Mouse (Mus musculus) MEL (cell line): ENCODE results near the gene Senp3. TPM values are rescaled to one million over a fixed set of nuclear protein-coding genes. Genes with fewer than 3 reads are reported as not detected.

ENCODE experiments used
- DNase-seq: peaks from one replicate; pipeline ENCODE4 v3.0.0; 2011; ENCODE audit warnings: low read depth, low spot score
- H3K27ac ChIP-seq: 2 replicates; pipeline ENCODE4 v1.5.1; 2012; ENCODE audit warnings: low read depth, mild to moderate bottlenecking, control low read depth, low read length, moderate library complexity; ENCODE audit not compliant: control insufficient read depth
- H3K27me3 ChIP-seq, 2 experiments: fragments of 150-350 bp in 1 of 2; sonication (generic) in 1 of 2; 2 replicates each; pipeline ENCODE4 v1.6.1; 2012; ENCODE audit warnings: low read length in 2 of 2, mild to moderate bottlenecking in 2 of 2, improper control_type of control experiment in 1 of 2, moderate library complexity in 1 of 2; ENCODE audit not compliant: insufficient read depth in 2 of 2, control insufficient read depth in 1 of 2
- H3K36me3 ChIP-seq, 2 experiments: 2 replicates each; pipeline ENCODE4 v1.6.1; 2012 to 2014; ENCODE audit warnings: low read length in 2 of 2, improper control_type of control experiment in 1 of 2, inconsistent platforms in 1 of 2, mild to moderate bottlenecking in 1 of 2; ENCODE audit not compliant: insufficient read depth in 2 of 2, control insufficient read depth in 1 of 2
- H3K4me1 ChIP-seq, 2 experiments: fragments of 150-350 bp in 1 of 2; sonication (generic) in 1 of 2; 2 replicates each; pipeline ENCODE4 v1.6.1; 2012; ENCODE audit warnings: low read length in 2 of 2, improper control_type of control experiment in 1 of 2, mild to moderate bottlenecking in 1 of 2; ENCODE audit not compliant: insufficient read depth in 2 of 2, control insufficient read depth in 1 of 2
- H3K4me3 ChIP-seq, 2 experiments: fragments of 150-350 bp in 1 of 2; sonication (generic) in 1 of 2; 2 replicates each; pipeline ENCODE4 v1.5.1; 2012; ENCODE audit warnings: low read depth in 2 of 2, low read length in 2 of 2, mild to moderate bottlenecking in 2 of 2, moderate library complexity in 2 of 2, control low read depth in 1 of 2, improper control_type of control experiment in 1 of 2; ENCODE audit not compliant: control insufficient read depth in 1 of 2, insufficient read depth in 1 of 2
- H3K79me2 ChIP-seq: 2 replicates; pipeline ENCODE4 v1.6.1; 2012; ENCODE audit warnings: mild to moderate bottlenecking, low read length, moderate library complexity; ENCODE audit not compliant: control insufficient read depth, poor library complexity, insufficient read depth
- H3K9ac ChIP-seq: 2 replicates; pipeline ENCODE4 v1.6.1; 2012; ENCODE audit warnings: low read depth, mild to moderate bottlenecking, control low read depth, low read length, moderate library complexity; ENCODE audit not compliant: control insufficient read depth, poor library complexity, severe bottlenecking
- H3K9me3 ChIP-seq: fragments of 150-350 bp; sonication (generic); replicated peaks from 2 replicates; pipeline ENCODE4 v1.6.1; 2012; ENCODE audit warnings: mild to moderate bottlenecking, low read length, improper control_type of control experiment, moderate library complexity; ENCODE audit not compliant: insufficient read depth
- CTCF ChIP-seq, 3 experiments: IDR thresholded peaks in 2 of 3; conservative IDR thresholded peaks in 1 of 3; 2 replicates each; pipeline ENCODE4 v1.5.1; 2011 to 2012; ENCODE audit warnings: low read length in 3 of 3, low read depth in 2 of 3, mild to moderate bottlenecking in 2 of 3, improper control_type of control experiment in 1 of 3, inconsistent platforms in 1 of 3, mixed read lengths in 1 of 3, moderate library complexity in 1 of 3; ENCODE audit not compliant: control insufficient read depth in 1 of 3, insufficient read depth in 1 of 3, poor library complexity in 1 of 3, severe bottlenecking in 1 of 3
- EP300 ChIP-seq, 2 experiments: IDR thresholded peaks; 2 replicates each; pipeline ENCODE4 v1.6.1; 2011; ENCODE audit warnings: improper control_type of control experiment in 2 of 2, low read length in 2 of 2, low read depth in 1 of 2, mild to moderate bottlenecking in 1 of 2
- ETS1 ChIP-seq: IDR thresholded peaks from 2 replicates; pipeline ENCODE4 v1.6.1; 2012; ENCODE audit warnings: low read depth, mild to moderate bottlenecking, inconsistent platforms, low read length, improper control_type of control experiment, moderate library complexity
- GATA1 ChIP-seq: IDR thresholded peaks from 2 replicates; pipeline ENCODE4 v1.6.1; 2011; ENCODE audit warnings: low read depth, low read length, improper control_type of control experiment
- HCFC1 ChIP-seq: IDR thresholded peaks from 2 replicates; pipeline ENCODE4 v1.6.1; 2012; ENCODE audit warnings: low read depth, mild to moderate bottlenecking, inconsistent platforms, low read length, improper control_type of control experiment, moderate library complexity
- JUND ChIP-seq: IDR thresholded peaks from 2 replicates; pipeline ENCODE4 v1.6.1; 2011; ENCODE audit warnings: low read depth, mild to moderate bottlenecking, improper control_type of control experiment, low read length
- KAT2A ChIP-seq: conservative IDR thresholded peaks from 2 replicates; pipeline ENCODE4 v1.6.1; 2012; ENCODE audit warnings: low read depth, low read length, improper control_type of control experiment, inconsistent platforms
- MAX ChIP-seq: IDR thresholded peaks from 2 replicates; pipeline ENCODE4 v1.6.1; 2011; ENCODE audit warnings: low read length, improper control_type of control experiment
- MAZ ChIP-seq: IDR thresholded peaks from 2 replicates; pipeline ENCODE4 v1.6.1; 2012; ENCODE audit warnings: low read depth, mild to moderate bottlenecking, inconsistent platforms, low read length, improper control_type of control experiment
- MEF2A ChIP-seq: IDR thresholded peaks from 2 replicates; pipeline ENCODE4 v1.6.1; 2014; ENCODE audit warnings: low read depth, mild to moderate bottlenecking, inconsistent platforms, low read length, improper control_type of control experiment; ENCODE audit not compliant: poor library complexity, insufficient replicate concordance, severe bottlenecking; ENCODE audit errors: extremely low read depth
- MYB ChIP-seq: IDR thresholded peaks from 2 replicates; pipeline ENCODE4 v1.6.1; 2011; ENCODE audit warnings: mild to moderate bottlenecking, low read depth, low read length, improper control_type of control experiment
- POLR2AphosphoS2 ChIP-seq: IDR thresholded peaks from 2 replicates; pipeline ENCODE4 v1.6.1; 2011; ENCODE audit warnings: low read length, improper control_type of control experiment
- POLR2AphosphoS5 ChIP-seq: IDR thresholded peaks from 2 replicates; pipeline ENCODE4 v1.6.1; 2012; ENCODE audit warnings: low read depth, borderline replicate concordance, mild to moderate bottlenecking, inconsistent platforms, low read length, moderate library complexity, mixed read lengths
- RAD21 ChIP-seq: IDR thresholded peaks from 2 replicates; pipeline ENCODE4 v1.6.1; 2011; ENCODE audit warnings: mild to moderate bottlenecking, low read depth, low read length, improper control_type of control experiment
- RCOR1 ChIP-seq: IDR thresholded peaks from 2 replicates; pipeline ENCODE4 v1.6.1; 2012; ENCODE audit warnings: low read depth, mild to moderate bottlenecking, inconsistent platforms, low read length, improper control_type of control experiment
- SIN3A ChIP-seq: IDR thresholded peaks from 2 replicates; pipeline ENCODE4 v1.6.1; 2012; ENCODE audit warnings: low read length, improper control_type of control experiment, inconsistent platforms
- SMC3 ChIP-seq: IDR thresholded peaks from 2 replicates; pipeline ENCODE4 v1.6.1; 2011; ENCODE audit warnings: low read depth, low read length, improper control_type of control experiment
- TBP ChIP-seq: IDR thresholded peaks from 2 replicates; pipeline ENCODE4 v1.8.0; 2011; ENCODE audit warnings: low read depth, low read length, improper control_type of control experiment
- UBTF ChIP-seq: IDR thresholded peaks from 2 replicates; pipeline ENCODE4 v1.6.1; 2012; ENCODE audit warnings: low read depth, mild to moderate bottlenecking, inconsistent platforms, low read length, improper control_type of control experiment, moderate library complexity, borderline replicate concordance; ENCODE audit not compliant: insufficient read depth
- USF2 ChIP-seq, 2 experiments: IDR thresholded peaks; 2 replicates each; pipeline ENCODE4 v1.6.1; 2011 to 2012; ENCODE audit warnings: improper control_type of control experiment in 2 of 2, low read length in 2 of 2, borderline replicate concordance in 1 of 2, inconsistent platforms in 1 of 2, low read depth in 1 of 2, mild to moderate bottlenecking in 1 of 2; ENCODE audit not compliant: insufficient read depth in 1 of 2
- ZC3H11A ChIP-seq: IDR thresholded peaks from 2 replicates; pipeline ENCODE4 v1.6.1; 2012; ENCODE audit warnings: low read depth, mild to moderate bottlenecking, inconsistent platforms, low read length, improper control_type of control experiment
- polyA plus RNA-seq, 2 experiments: library from polyadenylated mRNA; stranded (reverse) in 1 of 2; unstranded in 1 of 2; fragments of >175 nt in 1 of 2; fragments of >200 nt in 1 of 2; gene quantifications; 2 replicates each; pipeline versions ENCODE4 v1.2.1 to v1.2.4; 2012; ENCODE audit warnings: low replicate concordance in 2 of 2, low read depth in 1 of 2; ENCODE audit not compliant: insufficient read length in 2 of 2, insufficient read depth in 1 of 2, missing spikeins in 1 of 2
- total RNA-seq: library from RNA; depleted of rRNA; stranded (reverse); fragments of 300-350 nt; gene quantifications from 2 replicates; pipeline ENCODE4 v1.2.3, GENCODE M21; 2012

The Senp3 gene
- total and polyA plus RNA-seq, 3 experiments, result 147 to 890 (median 171) TPM

GRCm38 (mm10) chr11:69684128-69684745 is 2.4 kb upstream of the Senp3 start:
- H3K27ac ChIP-seq, result no peak overlapping the region
- H3K9ac ChIP-seq, result no peak overlapping the region
- DNase-seq, result no peak
- TF ChIP-seq MYB, result no peak
- TF ChIP-seq CTCF (IDR thresholded peaks at IDR 0.05 in 2 of 3, conservative IDR thresholded peaks at IDR 0.05 in 1 of 3; ENCODE audit: control insufficient read depth in 1 of 3, insufficient read depth in 1 of 3, low read depth in 2 of 3, low read length in 3 of 3, poor library complexity in 1 of 3, severe bottlenecking in 1 of 3), result no peak
- TF ChIP-seq HCFC1, result no peak
- TF ChIP-seq ETS1, result no peak
- no peak for TF ChIP-seq SMC3
- TF ChIP-seq KAT2A, result no peak
- TF ChIP-seq POLR2AphosphoS5, result no peak
- no peak for TF ChIP-seq POLR2AphosphoS2
- TF ChIP-seq ZC3H11A, result no peak
- TF ChIP-seq TBP, result no peak
- TF ChIP-seq SIN3A, result no peak
- TF ChIP-seq RCOR1, result no peak
- TF ChIP-seq USF2 (IDR thresholded peaks at IDR 0.05; ENCODE audit: borderline replicate concordance in 1 of 2, insufficient read depth in 1 of 2, low read depth in 1 of 2, low read length in 2 of 2), result no peak
- no peak for TF ChIP-seq JUND
- TF ChIP-seq EP300 (IDR thresholded peaks at IDR 0.05; ENCODE audit: low read depth in 1 of 2, low read length in 2 of 2), result no peak
- TF ChIP-seq, all 39 proteins: peak for 0
- Histone ChIP-seq H3K4me3 (no peak overlapping the region), H3K9me3 (no peaks in the 10 kb centered on the region), H3K36me3 (peaks cover 4 to 14% of the 10 kb centered on the region in 2 experiments; a peak in 3 of 4 replicates), H3K27me3 (no peaks in the 10 kb centered on the region), H3K79me2 (peaks cover 22% of the 10 kb centered on the region), H3K4me1 (peaks cover 6 to 12% of the 10 kb centered on the region in 2 experiments; a peak in 3 of 4 replicates)

DNA sequence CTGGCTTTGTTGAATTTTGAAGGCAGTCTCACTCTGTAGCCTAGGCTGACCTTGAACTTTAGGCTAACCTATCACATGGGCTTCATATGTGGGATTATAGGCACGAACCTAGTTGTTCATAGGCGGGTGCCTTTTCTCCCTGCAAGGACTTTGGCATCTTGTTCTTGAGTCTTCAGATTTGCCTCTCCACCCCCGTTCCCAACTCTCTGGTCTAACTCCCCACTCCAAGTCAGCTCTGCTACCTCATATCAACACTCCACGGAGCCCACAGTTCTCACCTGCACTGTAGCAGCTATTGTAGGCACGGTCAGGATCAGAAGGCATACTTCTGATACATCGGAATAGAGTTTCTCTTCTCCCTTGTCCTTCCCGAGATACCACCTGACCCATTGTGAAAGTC is 1.7 kb upstream of the Senp3 start:
- no peak for TF ChIP-seq GATA1
- TF ChIP-seq ETS1, result no peak
- TF ChIP-seq MEF2A, result no peak
- no peak for TF ChIP-seq MAX
- TF ChIP-seq KAT2A, result no peak
- no peak for TF ChIP-seq UBTF
- TF ChIP-seq ZC3H11A, result no peak
- TF ChIP-seq MAZ, result no peak
- TF ChIP-seq RCOR1, result no peak
- no peak for TF ChIP-seq RAD21
- H3K9ac ChIP-seq, result no peak overlapping the region
- no peaks in the 10 kb centered on the region for H3K9me3 ChIP-seq
- no peak overlapping the region for H3K27ac ChIP-seq
- peaks cover 4 to 15% of the 10 kb centered on the region in 2 experiments; a peak in 3 of 4 replicates for H3K36me3 ChIP-seq
- no peak for DNase-seq
- peaks cover 6 to 12% of the 10 kb centered on the region in 2 experiments; a peak in 3 of 4 replicates for H3K4me1 ChIP-seq
- peaks cover 24% of the 10 kb centered on the region for H3K79me2 ChIP-seq
- H3K27me3 ChIP-seq, result no peaks in the 10 kb centered on the region
- H3K4me3 ChIP-seq, result no peak overlapping the region
